Mouse (Mus musculus): ENCODE results near the gene Msh6.
"Not testable (repeated sequence)": the region's sequence is repeated elsewhere in the genome, so short reads cannot be mapped to it uniquely, and the experiment has no call there.

The Msh6 gene

DNA sequence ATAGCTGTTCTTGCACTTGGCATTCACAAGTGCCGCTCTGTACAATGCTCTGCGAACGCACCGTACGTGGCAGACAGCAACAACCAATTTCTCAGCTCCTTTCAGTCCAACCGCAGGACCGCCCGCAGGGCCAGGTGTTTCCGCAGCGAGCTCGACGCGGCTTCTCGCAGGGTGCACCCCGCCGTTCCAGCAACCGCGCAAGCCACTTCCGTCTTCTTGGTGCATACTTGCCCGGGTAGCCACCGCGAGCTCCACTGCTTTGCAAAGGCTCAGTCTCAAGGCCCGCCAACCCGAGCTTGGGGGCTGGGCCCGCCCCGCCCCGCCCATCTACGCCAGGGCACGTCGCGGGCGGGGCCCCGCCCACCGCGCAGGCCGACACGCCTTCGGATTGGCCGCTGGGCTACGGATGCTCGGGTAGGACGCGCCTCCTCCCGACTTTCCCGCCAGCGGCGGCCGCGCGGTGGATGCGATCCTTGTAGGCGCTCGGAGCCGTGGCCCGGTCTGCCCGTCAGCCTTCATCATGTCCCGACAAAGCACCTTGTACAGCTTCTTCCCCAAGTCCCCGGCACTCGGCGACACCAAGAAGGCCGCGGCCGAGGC lies at the start of gene Msh6:
Gene Msh6 (plus strand): TSS at position 434 of the 600 bp plus-strand sequence.
- peak; percentile 91 for DNase-seq (ENCODE audit: low read depth)

DNA sequence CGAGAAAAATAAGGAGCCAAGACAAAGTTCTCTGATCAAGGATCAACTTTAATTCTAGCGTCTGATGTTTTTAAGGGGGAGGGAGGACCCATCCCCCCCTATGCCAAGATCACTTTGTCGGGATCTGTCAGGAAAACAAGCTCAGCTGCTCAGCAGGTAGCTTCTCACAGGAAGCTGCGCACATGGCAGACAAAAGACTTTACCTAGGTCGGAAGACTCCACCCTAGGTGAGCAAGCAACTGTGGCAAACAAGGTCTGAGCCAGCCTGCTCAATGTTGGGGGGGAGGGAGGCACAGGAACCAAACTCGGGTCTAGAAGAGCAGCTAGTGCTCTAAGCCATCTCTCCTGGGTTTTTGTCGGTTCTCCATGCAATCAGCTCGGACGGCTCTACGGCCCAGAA lies 40.5 kb upstream of the Msh6 start:
- DNase-seq (ENCODE audit: low read depth), result no peak

DNA sequence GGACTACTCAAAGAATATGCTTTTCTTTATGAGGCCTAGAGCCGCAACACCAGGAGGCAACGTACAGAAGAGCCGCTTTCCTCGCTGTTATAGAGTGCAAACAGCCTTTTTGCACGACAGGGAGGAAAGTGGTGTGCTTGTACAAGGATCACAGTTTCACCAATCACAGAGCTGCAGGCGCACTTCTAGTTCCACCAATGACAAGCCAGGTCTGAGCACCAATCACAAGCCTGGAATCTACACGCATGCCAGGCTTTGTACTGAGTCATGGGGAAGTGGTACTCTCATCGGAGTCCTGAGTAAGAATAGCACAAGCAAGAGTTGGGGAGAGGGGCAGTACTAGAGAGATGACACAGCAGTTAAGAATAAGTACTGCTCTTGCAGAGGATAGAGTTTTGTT lies 40.1 kb upstream of the Msh6 start:
- DNase-seq (ENCODE audit: low read depth), result no peak

DNA sequence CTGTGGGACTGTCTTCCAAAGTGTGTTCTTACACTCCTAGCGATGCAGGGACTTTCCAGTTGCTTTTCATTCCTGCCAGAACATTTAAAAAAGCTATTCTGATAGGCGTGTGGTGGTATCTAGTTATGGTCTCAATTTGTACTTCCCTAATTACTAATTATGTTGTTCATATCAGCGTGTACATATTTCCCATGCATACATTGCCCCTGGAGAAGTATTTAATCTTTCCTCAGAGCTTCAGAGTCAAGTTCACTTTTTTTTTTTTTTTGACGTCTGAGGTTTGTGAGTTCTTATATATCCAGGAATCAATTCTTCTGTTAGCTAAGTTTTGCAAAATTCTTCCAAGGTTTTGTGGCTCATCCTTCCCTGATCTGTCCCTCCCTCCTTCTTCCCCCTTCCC lies 38.7 kb upstream of the Msh6 start:
- no peak for DNase-seq (ENCODE audit: low read depth)

DNA sequence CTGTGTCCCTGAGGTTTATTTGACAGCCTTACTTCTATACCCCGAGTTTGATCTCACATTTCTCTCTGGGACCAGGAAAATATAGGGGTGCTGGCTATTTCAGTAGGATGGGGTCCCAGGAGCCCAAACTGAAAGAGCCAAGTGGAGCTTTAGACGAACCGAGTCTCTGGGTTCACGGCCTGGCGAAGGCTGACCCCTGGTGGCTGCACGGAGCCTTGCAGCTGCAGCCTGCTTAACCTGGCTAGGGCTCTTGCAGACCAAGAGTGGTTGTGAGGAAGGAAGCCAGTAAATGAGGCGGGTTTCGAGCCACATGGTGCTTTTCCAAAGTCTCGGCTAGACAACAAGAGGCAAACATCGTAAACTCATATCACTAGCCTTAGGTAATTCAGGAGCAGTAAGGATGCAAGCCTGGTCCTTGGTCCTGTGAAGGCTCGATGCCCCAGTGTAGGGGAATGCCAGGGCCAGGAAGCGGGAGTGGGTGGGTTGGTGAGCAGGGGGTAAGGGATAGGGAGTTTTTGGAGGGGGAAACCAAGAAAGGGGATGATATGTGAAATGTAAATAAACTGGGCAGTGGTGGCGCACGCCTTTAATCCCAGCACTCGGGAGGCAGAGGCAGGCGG lies 25.8 kb upstream of the Msh6 start:
- peak; percentile 20 for DNase-seq (ENCODE audit: low read depth)

DNA sequence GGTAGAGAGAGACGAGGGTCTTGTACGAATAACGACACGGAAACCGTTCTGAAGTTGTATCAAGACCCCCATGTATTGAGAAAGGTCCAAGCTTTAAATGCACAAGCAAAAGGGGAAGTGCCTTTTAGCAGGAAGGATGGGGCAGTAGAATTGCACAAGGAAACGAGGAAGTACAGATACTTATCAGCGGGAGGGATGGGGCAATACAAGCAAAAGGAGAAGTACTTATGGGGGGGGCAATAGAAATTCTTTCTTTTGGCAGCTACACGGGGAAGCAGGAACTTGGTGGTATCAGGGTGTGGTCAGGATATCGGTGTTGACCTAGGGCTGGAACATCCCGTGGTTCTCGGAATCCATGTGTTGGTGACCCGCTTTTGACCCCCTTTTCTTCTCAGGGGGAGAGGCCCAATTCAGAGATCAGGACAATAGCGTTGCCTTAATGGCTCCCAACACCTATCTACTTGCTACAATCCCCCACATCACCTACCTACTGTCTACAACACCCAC lies 20.2 kb upstream of the Msh6 start:
- not testable (repeated sequence) for DNase-seq (ENCODE audit: low read depth)

DNA sequence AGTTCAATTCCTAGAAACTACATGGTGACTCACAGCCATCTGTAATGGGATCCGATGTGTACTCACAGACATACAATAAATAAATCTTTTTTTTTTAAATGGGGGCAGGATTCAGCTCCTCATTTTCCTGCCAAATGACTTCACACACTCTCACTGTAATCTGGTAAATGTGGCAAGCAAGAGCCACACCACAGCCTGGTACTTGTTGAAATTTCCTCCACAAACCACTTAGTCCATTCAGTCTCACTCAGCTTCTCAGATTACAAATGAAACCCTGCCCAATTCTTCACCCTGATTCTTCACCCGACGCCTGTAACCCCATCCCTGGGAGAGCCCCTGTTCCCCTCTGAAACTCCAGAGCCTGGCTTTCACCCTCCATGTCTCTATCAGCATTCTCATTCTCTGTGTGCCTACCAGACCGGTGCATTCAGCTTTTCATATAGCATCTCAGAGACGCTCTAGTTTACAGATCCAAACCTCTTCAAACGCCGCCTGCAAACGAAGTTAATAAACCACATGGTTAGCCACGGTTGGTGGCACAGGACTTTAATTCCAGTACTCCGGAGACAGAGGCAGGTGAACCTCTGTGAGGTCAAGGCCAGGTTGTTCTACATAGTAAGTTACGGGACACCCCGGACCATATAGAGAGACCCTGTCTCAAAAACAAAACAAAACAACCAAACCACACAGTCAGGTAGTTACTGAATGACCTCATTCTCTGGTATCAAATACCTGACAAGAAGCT lies 17.6 kb upstream of the Msh6 start:
- DNase-seq (ENCODE audit: low read depth), result no peak

DNA sequence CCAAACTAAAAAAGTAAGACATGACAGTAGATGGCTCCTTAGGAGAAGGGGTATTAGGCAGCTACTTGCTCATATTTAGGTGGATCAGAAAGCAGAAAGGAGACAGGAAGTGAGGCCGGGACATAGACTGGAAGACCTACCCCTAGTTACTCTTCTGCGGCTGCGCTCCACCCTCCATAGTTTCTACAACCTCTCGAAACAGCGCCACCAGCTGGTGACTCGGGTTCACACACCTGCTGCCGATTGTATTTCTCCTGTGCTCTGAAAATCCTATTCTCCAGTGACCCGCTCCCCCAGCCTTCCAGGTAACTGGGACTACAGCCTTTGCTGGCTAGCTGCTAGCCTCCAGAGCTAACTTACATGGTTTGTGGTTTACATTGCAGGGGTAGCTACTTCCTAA lies 16.6 kb upstream of the Msh6 start:
- DNase-seq (ENCODE audit: low read depth), result no peak

DNA sequence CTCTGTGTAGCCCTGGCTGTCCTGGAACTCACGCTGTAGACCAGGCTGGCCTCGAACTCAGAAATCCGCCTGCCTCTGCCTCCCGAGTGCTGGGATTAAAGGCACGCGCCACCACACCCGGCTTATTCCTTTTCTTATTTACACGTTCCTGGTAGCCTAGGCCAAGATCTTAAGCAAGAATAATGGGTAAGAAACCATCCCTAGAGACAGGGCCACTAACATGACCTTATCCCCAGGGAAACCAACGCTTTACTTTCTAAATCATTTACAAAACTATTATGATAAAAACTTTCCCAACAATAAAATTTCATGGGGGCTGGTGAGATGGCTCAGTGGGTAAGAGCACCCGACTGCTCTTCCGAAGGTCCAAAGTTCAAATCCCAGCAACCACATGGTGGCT lies 15.5 kb upstream of the Msh6 start:
- not testable (repeated sequence) for DNase-seq (ENCODE audit: low read depth)

DNA sequence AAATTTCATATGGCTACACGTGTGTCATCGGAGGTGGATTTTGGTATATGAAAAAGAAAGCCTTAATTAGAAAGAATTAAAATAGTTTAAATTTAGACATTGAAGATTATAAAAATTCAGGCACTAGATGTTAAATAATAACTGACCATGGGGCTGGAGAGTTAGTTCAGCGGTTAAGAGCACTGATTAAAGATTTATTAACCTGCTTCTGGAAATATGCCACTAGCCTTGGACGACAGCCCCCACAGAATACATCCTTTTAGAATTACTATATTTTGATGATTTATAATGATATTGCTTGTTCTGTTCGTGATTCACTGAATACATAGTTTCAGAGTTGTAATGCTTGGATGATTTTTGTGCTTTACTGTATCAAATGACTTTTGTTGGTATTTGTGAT lies 14.9 kb upstream of the Msh6 start:
- DNase-seq (ENCODE audit: low read depth), result not testable (repeated sequence)

DNA sequence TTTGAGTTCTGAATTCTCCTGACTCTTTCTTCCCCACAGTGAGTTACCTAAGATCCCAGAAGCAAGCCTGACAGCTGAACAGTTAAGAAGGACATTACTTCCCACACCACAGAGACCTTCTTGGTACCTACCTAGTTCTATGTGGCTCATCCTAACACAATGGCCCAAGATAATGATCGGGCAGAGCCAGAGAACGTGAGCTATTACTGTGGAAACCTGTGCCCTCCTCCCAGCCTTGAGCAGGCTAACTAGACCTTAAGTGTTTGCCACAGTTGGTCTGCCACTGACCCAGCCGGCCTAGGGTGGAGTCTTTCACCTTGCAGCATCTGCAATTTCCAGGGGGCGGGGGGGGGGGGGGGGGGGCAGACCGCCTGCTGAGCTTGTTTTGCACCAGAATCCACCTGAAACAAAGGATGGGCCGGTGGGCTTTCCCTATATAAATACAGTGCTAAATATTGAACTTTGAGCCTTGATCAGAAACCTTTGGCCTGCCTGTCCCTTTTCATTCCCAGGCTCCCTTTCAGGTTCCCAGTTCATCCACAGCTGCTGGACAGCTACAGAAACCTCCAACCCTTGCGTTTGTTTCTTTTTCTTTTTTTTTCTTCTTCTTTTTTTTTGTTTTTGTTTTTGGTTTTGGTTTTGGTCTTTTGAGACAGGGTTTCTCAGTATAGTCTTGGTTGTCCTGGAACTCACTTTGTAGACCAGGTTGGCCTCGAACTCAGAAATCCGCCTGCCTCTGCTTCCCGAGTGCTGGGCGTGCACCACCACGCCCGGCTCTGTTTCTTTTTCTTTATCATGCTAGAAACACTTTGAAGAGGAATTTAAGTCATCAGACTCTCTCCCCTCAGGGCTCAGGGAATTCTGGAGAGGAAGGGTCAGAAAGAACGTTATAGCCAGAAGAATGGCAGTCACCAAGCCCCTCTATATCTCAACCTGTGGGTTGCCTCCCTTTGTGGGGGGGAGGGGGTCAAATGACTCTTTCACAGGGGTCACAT lies 11.5 kb upstream of the Msh6 start:
- no peak for DNase-seq (ENCODE audit: low read depth)

DNA sequence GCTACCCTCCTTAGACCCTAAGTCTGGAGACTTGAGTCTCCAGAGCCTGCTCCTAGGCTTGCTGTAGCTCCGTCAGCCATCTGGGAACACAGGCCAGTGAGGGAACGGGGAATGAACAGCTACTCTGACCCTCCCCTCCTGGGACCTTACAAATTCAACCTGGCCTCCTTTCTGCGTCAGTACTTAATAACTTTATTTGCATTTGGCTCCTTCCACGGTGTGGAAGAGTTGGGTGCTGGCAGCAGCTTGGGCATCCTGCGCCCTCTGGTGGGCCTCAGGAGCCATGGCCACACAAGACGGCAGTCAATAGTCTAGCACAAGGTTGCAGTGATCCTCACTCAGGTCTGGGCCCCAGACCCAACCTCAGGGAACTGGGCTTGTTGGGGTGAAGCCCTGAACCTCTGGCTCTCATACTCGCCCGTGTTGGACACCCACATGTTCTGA lies 6.4 kb upstream of the Msh6 start:
- DNase-seq (ENCODE audit: low read depth), result not testable (repeated sequence)

DNA sequence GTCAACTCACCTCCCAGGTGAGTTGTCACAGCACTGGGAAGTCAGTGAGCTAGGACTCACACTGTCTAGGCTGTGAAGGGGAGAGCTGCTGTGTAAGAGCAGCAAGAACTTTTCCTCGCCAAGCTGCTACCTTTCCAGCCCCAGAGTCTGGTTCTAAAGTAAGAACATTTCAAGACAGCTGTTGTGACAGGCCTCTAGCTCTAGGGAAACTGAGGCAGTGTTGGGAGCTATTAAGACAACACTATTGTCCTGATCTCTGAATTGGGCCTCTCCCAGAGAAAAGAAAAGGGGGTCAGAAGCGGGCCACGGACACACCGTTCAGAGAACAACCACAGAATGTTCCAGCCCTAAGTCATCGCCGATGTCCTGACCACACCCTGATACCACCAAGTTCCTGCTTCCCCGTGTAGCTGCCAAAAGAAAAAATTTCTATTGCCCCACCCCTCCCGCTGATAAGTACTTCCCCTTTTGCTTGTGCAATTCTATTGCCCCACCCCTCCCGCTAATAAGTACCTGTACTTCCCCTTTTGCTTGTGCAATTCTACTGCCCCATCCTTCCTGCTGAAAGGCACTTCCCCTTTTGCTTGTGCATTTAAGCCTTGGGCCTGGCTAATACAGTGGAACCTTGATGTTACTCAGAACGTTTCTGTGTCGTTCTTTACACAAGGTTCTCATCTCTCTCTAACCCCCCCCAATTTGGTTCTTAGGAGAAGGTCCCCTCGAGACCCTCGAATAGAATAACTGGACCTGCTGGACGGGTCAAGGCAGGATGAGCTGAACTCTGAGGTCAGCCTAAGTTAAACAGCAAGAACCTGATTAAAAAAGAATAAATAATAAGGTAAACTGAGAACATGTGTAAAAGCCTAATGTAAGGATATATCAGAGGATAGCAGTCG lies 2.9 kb upstream of the Msh6 start:
- DNase-seq (ENCODE audit: low read depth), result not testable (repeated sequence)

DNA sequence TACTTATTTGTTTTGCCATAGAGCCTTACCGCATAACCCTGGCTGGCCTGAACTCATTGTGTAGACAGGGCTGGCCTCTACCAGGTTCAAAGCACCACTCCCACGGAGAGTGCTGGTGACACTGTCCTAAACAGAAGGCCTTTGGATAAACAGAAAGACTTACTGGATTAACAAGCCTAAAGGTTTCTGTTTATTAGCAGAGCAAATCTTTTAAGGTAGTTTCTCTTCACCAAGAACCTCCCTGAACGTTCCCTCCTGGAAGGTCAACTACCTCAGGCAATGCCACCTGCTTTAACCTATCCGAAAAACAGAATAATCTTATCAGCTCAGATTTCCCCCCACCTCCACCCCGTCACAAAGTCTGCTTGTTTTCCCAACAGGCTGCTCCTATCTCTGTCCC lies 2.0 kb upstream of the Msh6 start:
- DNase-seq (ENCODE audit: low read depth), result no peak

DNA sequence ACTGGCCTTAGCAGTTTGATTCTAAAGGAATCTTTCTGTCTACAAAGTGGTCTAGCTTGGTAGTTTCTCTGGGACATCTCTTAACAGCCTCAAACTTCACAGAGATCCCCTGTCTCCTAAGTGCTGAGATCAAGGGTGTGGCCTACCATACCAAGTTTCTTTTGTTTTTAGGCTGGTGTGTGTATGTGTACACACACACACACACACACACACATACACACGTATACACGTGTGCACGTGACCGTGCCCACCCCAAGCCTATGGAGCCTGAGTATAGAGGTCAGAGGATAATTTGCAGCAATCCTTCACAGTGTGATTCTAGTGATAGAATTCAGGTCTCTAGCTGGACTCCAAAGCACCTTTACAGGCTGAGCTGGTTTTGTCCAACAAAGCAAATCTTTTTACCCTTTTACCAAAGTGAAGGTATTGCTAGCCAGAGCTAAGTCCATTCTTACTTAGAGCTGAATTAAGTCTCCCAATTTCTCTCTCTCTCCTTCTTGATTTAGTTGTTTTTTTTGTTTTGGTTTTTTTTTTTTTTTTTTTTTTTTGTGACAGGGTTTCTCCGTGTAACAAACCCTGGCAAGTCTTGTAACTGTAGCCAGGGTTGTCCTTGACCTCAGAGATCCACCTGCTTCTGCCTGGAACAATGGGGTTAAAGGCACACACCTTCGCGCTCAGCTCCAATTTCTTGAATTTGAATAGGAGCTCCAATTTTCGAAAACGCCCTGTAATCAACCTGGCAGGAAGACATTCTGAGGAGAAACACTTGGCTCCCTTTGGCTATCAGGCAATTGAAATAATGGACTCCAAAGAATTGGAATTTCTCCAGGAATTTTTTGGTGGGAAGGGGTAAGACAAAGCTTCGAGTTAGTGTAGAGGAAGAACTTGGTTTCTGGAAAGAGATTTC lies 1.3 kb upstream of the Msh6 start:
- DNase-seq (ENCODE audit: low read depth), result no peak

DNA sequence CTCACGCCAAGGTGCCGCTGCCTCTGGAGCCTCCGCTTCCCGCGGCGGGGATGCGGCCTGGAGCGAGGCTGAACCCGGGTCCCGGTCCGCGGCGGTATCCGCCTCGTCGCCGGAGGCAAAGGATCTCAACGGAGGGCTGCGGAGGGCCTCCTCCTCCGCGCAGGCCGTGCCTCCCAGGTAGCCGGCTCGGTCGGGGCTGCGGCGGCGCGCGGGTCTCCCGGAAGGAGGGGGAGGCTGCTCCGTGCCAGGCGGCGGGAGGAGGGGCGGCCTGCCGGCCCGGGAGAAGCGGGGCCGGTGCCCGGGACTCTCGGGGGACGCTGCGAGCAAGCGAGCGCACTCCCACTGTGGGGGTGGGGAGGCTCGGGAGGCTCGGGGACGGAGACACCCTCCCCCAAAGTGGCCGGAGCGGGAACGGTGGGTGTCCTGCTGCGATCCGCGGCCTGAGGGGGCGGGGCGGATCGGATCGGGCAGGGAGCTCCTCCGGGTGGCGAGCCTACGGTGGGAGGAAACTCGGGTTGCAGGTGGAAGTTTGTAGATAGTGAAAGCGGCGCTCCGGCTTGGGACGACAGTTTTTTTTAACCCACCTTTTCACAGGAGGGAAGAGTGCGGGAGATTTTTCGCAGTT lies 479 bp downstream of the Msh6 start:
- DNase-seq (ENCODE audit: low read depth), result no peak

DNA sequence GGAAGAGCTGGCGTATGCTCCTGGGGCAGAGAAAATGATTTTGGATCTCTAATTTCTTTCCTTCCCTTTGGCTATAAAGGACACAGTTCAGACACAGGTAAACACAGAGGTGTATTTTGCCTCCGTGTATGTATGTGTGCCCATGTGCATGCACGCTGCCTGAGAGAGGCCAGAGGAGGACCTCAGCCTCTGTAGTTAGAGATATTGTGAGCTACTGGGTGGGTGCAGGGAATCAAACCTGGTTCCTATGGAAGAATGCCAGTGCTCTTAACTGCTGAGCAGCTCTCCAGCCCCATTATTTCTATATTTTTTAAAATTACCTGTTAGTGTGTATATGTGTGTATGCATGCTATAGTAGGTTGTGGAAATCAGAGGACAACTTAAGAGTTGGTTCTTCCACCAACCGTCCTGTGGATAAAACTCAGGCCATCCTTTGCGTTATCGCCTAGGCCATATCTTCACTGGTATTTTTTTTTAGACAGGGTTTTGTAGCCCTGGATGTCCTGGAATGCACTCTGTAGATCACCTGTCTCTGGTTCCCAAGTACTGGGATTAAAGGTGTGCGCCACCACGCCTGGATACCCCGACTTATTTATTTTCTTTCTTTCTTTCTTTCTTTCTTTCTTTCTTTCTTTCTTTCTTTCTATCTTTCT lies 1.4 kb downstream of the Msh6 start:
- no peak for DNase-seq (ENCODE audit: low read depth)

DNA sequence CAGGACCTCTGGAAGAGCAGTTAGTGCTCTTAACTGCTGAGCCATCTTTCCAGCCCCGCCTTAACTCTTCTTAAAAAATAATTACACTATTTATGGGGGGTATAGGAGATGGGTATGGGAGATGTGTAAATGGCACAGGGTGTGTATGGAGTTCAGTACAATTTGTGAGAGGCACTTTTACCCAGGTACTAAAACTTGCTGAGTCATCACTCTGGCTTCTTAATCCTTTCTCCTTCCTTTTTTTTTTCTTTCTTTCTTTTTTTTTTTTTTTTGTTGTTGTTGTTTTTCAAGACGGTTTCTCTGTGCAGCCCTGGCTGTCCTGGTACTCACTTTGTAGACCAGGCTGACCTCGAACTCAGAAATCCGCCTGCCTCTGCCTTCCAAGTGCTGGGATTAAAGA lies 2.1 kb downstream of the Msh6 start:
- not testable (repeated sequence) for DNase-seq (ENCODE audit: low read depth)

DNA sequence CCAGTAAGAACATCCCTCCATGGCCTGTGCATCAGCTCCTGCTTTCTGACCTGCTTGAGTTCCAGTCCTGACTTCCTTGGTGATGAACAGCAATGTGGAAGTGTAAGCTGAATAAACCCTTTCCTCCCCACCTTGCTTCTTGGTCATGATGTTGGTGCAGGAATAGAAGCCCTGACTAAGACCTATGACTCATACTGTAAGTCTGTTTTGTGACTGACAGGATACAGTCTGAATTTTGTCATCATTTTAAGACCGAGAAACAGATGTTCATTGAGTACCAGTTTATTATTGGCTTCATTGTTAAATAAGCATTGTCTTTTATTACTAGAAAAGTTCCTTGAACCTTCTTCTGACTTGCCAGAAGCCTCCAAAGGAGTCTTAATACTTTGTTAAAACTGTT lies 4.8 kb downstream of the Msh6 start:
- not testable (repeated sequence) for DNase-seq (ENCODE audit: low read depth)

Data from fibroblast of lung, adult 2 months (primary cell).